Mouse (Mus musculus): ENCODE results near the gene Tex261.

Gene Tex261

DNA sequence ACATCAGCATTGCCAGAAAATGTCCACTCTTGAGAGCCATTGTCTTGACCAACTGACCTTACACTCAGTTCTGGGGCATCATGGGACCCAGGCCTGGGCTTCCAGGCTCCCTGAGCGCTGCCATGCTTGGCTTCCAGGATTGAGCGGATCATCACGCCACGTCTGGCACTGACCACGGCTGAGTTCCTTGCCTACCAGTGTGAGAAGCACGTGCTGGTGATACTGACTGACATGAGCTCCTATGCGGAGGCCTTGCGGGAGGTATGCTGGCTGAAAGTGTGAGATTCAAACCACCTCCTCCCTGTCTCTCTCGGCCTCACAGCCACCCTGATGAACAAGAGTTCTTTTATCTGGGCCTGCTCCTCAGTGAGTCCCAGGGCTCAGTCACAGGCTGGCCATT, 19.6 kb downstream of the Tex261 start:
- no peak for DNase-seq (ENCODE audit: low spot score)

- DNase-seq (ENCODE audit: low spot score) = no peak
These were observed 25.4 kb downstream of the Tex261 start for GRCm38 (mm10) chr6:83750171-83750684.

DNA sequence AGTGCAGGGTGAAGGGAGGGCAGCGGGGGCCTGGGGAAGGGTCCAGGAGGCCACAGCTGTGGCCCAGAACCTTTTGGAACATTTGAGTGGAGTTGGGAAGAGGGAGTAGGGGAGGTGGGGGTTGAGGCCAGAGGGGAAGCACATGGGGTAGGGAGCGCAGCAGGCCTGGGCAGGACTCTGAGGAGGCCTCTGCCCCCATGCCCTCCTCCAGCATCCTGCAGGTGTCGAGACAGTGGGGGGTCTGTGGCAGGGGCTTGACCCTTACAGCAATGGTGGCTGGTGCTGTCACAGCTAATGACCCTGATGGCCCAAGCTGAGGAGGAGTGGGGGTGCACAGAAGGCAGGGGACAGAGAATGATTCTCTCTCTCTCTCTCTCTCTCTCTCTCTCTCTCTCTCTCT, 26.3 kb downstream of the Tex261 start:
- DNase-seq (ENCODE audit: low spot score) = no peak

DNA sequence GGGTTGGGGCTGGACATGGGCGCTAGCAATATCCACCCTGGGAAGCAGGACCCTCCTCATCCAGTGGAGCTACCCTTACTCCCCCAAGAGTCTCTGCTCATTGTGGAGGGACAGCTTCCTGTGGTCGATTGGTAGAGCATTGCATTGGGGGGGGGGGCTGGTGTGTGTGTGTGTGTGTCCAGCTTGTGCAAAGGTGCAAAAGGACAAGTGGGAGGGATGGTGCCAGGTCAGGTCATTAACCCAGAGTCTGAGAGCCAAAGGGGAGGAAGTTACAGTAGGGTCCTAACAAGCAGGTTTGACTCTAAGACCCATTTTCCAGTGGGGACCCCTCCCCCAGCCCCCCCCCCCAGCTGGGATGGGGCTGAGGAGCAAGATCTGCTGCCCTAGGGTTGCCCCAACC, 30.1 kb downstream of the Tex261 start:
- no peak for DNase-seq (ENCODE audit: low spot score)

- DNase-seq (ENCODE audit: low spot score) = no peak
These were observed 31.1 kb downstream of the Tex261 start for GRCm38 (mm10) chr6:83744557-83744956.

DNA sequence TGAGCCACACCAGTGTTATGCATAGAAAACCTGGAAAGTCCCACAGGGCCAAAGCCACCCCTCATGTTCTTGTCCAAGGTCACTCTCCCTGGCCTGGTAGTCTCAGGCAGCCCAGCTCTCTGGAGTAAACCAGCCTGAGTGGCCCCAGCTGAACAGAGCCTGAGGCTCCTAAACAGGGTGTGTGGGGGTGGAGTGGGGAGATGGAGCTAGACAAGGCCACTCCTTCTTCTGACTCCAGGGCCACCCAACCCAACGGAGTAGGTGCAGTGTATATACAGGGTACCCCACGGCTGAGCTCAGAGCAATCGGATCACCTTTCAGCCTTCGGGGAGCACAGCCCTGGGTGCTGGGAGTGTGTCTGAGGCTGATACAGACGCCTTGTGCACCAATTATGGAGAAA, 31.5 kb downstream of the Tex261 start:
- no peak for DNase-seq (ENCODE audit: low spot score)

- no peak for DNase-seq (ENCODE audit: low spot score)
These were observed 32.4 kb downstream of the Tex261 start for GRCm38 (mm10) chr6:83743212-83743611.

- DNase-seq (ENCODE audit: low spot score) = no peak
These were observed 32.9 kb downstream of the Tex261 start, which contains the start of gene Atp6v1b1 for GRCm38 (mm10) chr6:83742761-83743160. Gene Atp6v1b1, plus strand, starts transcription at chr6:83742990.

- DNase-seq (ENCODE audit: low spot score) = no peak
These were observed 37.0 kb downstream of the Tex261 start for GRCm38 (mm10) chr6:83738596-83738995.

- no peak for DNase-seq (ENCODE audit: low spot score)
These were observed 38.3 kb downstream of the Tex261 start for GRCm38 (mm10) chr6:83737311-83737710.

DNA sequence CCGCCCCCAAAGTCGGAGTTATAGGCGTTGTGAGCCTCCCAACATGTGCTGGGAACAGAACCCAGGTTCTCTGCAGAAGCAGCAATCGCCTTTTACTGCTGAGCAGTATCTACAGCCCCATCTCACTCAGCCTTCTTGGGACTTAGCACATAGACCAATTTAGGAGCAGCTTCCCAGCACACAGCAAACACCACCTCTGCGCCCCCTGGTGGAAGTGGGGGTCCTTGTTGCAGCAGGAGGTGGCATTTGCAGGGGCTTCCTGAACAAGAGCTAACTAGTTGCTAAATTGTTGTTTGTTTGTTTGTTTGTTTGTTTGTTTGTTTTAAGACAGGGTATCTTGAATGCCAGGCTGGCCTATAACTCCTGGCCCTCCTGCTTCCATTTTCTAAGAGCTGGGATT, 44.5 kb downstream of the Tex261 start:
- no peak for DNase-seq (ENCODE audit: low spot score)

DNA sequence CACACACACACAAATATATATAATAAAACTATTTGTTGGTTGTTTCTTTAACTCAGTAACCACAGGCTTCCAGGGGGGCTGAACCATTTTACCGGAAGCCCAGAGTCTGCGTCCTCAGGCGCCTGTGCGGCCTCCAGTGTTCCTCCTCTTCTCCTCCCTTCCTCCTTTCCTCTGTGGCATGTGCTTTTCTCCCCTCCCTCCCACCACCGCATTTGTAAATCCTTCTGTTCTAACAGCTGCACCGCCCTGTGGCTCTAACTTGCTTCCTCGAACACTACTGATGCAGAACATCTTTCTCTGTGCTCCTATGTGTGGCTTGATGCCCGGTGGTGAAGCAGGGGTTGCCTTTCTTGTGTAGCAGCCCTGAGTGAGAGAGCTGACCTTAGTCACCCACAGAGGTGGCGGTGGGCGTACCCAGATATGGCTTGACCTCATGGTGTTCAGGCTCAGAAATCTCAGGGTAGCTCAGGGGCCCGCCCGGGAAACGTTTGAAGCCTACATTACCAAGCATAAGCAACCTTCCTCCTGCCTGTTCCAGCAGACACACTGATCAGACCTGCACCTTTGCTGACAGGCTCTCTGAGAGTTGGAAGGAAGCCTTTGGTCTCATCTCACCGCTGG, 46.2 kb downstream of the Tex261 start:
- DNase-seq (ENCODE audit: low spot score) = no peak

DNA sequence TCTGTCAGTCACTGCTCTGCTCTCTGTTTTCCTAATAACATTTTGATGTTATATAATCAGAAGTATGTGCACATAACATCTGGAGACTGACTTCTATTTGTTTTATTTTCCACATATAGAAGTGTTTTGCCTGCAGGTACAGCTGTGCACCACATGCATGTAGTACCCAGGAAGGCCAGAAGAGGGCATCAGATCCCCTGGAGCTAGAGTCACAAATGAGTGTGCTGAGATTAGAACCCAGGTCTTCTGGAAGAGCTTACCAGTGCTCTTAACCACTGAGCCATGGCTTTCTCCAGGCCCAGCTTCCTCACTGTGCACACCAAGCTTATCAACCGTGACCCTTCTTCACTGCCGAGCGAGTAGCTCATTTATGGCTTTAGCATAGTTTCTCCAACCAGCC, 47.1 kb downstream of the Tex261 start:
- DNase-seq (ENCODE audit: low spot score) = no peak

DNA sequence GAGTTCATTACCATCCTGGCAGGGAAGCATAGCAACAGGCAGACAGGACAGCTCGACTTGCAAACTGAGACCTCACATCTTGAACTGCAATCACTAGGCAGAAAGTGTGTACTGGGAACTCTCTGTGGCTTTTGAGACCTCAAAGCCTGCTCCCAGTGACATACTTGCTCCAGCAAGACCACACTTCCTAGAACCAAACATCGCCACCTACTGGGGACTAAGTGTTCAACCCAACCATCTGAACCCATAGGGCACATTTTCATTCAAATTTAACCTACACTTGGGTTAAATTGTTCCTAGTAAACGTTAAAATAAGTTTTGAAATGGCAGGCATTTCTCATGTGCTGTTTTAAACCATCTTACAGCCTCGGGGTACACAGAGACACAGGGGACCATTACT, 48.4 kb downstream of the Tex261 start:
- DNase-seq (ENCODE audit: low spot score) = no peak

GRCm38 (mm10) chr6:83722526-83722925, 53.1 kb downstream of the Tex261 start:
- DNase-seq (ENCODE audit: low spot score) = no peak

Measured in ovary, adult 18-20 months (tissue).